Mouse (Mus musculus) hindbrain, embryonic 15.5 days (tissue): ENCODE results near the gene Chd6. TPM values are rescaled to one million over a fixed set of nuclear protein-coding genes. Genes with fewer than 3 reads are reported as not detected.

Experiments used
- polyA plus RNA-seq: library from polyadenylated mRNA; unstranded; fragments of >200 nt; fragmentation: Nextera tagmentation; extraction: Ambion mirVana; gene quantifications from 2 replicates; pipeline ENCODE4 v1.2.1, GENCODE M21; 2015

Chd6 gene
- polyA plus RNA-seq, 1 experiment from 2014 or later = 33.9 TPM

Other genes with a start within 250 kb of the Chd6 start
- gene Zhx3, start 236.1 kb downstream of the Chd6 start, polyA plus RNA-seq = 20.6 and 22.5 TPM in 2 replicates
- gene Lpin3, start 228.4 kb downstream of the Chd6 start, polyA plus RNA-seq = 0.45 and 0.61 TPM in 2 replicates
- 0.66 TPM in 2 replicates for gene Emilin3, start 196.7 kb downstream of the Chd6 start, polyA plus RNA-seq